Mouse (Mus musculus): Measurements from ENCODE around the gene Cwc22. TPM values are rescaled to one million over a fixed set of nuclear protein-coding genes. Genes with fewer than 3 reads are reported as not detected.

The Cwc22 gene
- polyA plus RNA-seq, 2 experiments = 11.0 to 15.8 TPM

- H3K9ac ChIP-seq (replicated peaks) = no peak overlapping the region
- H3K4me1 ChIP-seq (replicated peaks; ENCODE audit: control insufficient read depth in 2 of 2, insufficient read depth in 2 of 2, low read length in 1 of 2) = no peaks in the 10 kb centered on the region
- no peaks in the 10 kb centered on the region for H3K9me3 ChIP-seq (ENCODE audit: control insufficient read depth, low read length)
- WGBS (ENCODE audit: insufficient replicate concordance) = 74% methylated on average over 5 of the region's 5 CpGs
- TF ChIP-seq EP300 (IDR thresholded peaks at IDR 0.05; ENCODE audit: low read depth) = no peak
- no peak overlapping the region for H3K4me3 ChIP-seq (ENCODE audit: insufficient read depth in 1 of 2, low read depth in 2 of 2, low read length in 2 of 2)
- no peak for ATAC-seq (ENCODE audit: insufficient read depth)
- no peaks in the 10 kb centered on the region for H3K27me3 ChIP-seq (ENCODE audit: control insufficient read depth, insufficient read depth, low read length)
- peaks cover 9% of the 10 kb centered on the region for H3K36me3 ChIP-seq (replicated peaks; ENCODE audit: control insufficient read depth, insufficient read depth, low read depth)
- DNase-seq (ENCODE audit: low read depth in 3 of 3, low spot score in 3 of 3) = no peak
- H3K27ac ChIP-seq = no peak overlapping the region
- no peak overlapping the region for H3K4me2 ChIP-seq (ENCODE audit: low read depth)
These were observed 55.2 kb downstream of the Cwc22 start for GRCm38 (mm10) chr2:77890836-77891438.

- Histone ChIP-seq H3K36me3 (replicated peaks; ENCODE audit: control insufficient read depth, insufficient read depth, low read depth) (peaks cover 6% of the 10 kb centered on the region), H3K4me2 (ENCODE audit: low read depth) (no peak overlapping the region), H3K9ac (replicated peaks) (no peak overlapping the region), H3K27ac (no peak overlapping the region), H3K4me3 (ENCODE audit: insufficient read depth in 1 of 2, low read depth in 2 of 2, low read length in 2 of 2) (no peak overlapping the region), H3K9me3 (ENCODE audit: control insufficient read depth, low read length) (no peaks in the 10 kb centered on the region), H3K27me3 (ENCODE audit: control insufficient read depth, insufficient read depth, low read length) (no peaks in the 10 kb centered on the region), H3K4me1 (replicated peaks; ENCODE audit: control insufficient read depth in 2 of 2, insufficient read depth in 2 of 2, low read length in 1 of 2) (no peaks in the 10 kb centered on the region)
- TF ChIP-seq CTCF (IDR thresholded peaks at IDR 0.05; ENCODE audit: low read depth) (no peak), EP300 (IDR thresholded peaks at IDR 0.05; ENCODE audit: low read depth) (no peak)
- WGBS (ENCODE audit: insufficient replicate concordance) = 77% methylated on average over 6 of the region's 6 CpGs
- ATAC-seq (ENCODE audit: insufficient read depth) (no peak), DNase-seq (ENCODE audit: low read depth in 3 of 3, low spot score in 3 of 3) (no peak)
These were observed 56.2 kb downstream of the Cwc22 start for GRCm38 (mm10) chr2:77889949-77890348.

GRCm38 (mm10) chr2:77889401-77889800, 56.8 kb downstream of the Cwc22 start:
- Histone ChIP-seq H3K4me3 (ENCODE audit: insufficient read depth in 1 of 2, low read depth in 2 of 2, low read length in 2 of 2) (no peak overlapping the region), H3K27me3 (ENCODE audit: control insufficient read depth, insufficient read depth, low read length) (no peaks in the 10 kb centered on the region), H3K4me1 (replicated peaks; ENCODE audit: control insufficient read depth in 2 of 2, insufficient read depth in 2 of 2, low read length in 1 of 2) (no peaks in the 10 kb centered on the region), H3K9me3 (ENCODE audit: control insufficient read depth, low read length) (no peaks in the 10 kb centered on the region), H3K4me2 (ENCODE audit: low read depth) (no peak overlapping the region), H3K27ac (no peak overlapping the region), H3K9ac (replicated peaks) (no peak overlapping the region), H3K36me3 (replicated peaks; ENCODE audit: control insufficient read depth, insufficient read depth, low read depth) (0 out of 2 replicates have a peak, but pooled peaks cover under 1% of the 10 kb centered on the region)
- DNase-seq (ENCODE audit: low read depth in 3 of 3, low spot score in 3 of 3) (no peak), ATAC-seq (ENCODE audit: insufficient read depth) (no peak)
- no peak for TF ChIP-seq CTCF (IDR thresholded peaks at IDR 0.05; ENCODE audit: low read depth)
- TF ChIP-seq EP300 (IDR thresholded peaks at IDR 0.05; ENCODE audit: low read depth) = no peak
- WGBS (ENCODE audit: insufficient replicate concordance) = 73% methylated on average over 5 of the region's 5 CpGs

- TF ChIP-seq EP300 (IDR thresholded peaks at IDR 0.05; ENCODE audit: low read depth) = no peak
- no peak for TF ChIP-seq CTCF (IDR thresholded peaks at IDR 0.05; ENCODE audit: low read depth)
- Histone ChIP-seq H3K9ac (replicated peaks) (no peak overlapping the region), H3K4me2 (ENCODE audit: low read depth) (no peak overlapping the region), H3K4me3 (ENCODE audit: insufficient read depth in 1 of 2, low read depth in 2 of 2, low read length in 2 of 2) (no peak overlapping the region), H3K4me1 (replicated peaks; ENCODE audit: control insufficient read depth in 2 of 2, insufficient read depth in 2 of 2, low read length in 1 of 2) (no peaks in the 10 kb centered on the region), H3K27ac (no peak overlapping the region), H3K27me3 (ENCODE audit: control insufficient read depth, insufficient read depth, low read length) (no peaks in the 10 kb centered on the region), H3K36me3 (replicated peaks; ENCODE audit: control insufficient read depth, insufficient read depth, low read depth) (no peaks in the 10 kb centered on the region), H3K9me3 (ENCODE audit: control insufficient read depth, low read length) (no peaks in the 10 kb centered on the region)
- ATAC-seq (ENCODE audit: insufficient read depth) (no peak), DNase-seq (ENCODE audit: low read depth in 3 of 3, low spot score in 3 of 3) (no peak)
- WGBS (ENCODE audit: insufficient replicate concordance) = 59% methylated on average over 2 of the region's 2 CpGs
These were observed 57.3 kb downstream of the Cwc22 start for GRCm38 (mm10) chr2:77888826-77889225.

DNA sequence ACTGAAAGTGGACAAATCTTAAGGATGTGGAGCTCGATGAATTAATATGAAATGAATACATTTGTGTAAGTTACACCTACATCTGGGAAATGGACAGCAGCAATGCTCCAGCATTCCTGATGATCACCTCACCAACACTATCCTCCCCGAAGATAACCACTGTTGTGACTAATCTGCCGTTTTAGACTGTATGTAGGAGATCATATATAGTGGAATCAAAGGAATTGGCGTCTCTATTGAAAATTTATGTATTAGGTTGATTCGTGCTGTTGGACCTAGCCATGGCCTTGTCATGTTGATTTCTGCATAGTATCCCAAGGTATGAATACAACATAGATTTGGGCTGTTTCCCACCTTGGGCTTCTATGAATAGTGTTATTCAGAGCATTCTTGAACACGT, 58.1 kb downstream of the Cwc22 start:
- Histone ChIP-seq H3K36me3 (replicated peaks; ENCODE audit: control insufficient read depth, insufficient read depth, low read depth) (no peaks in the 10 kb centered on the region), H3K4me2 (ENCODE audit: low read depth) (no peak overlapping the region), H3K4me1 (replicated peaks; ENCODE audit: control insufficient read depth in 2 of 2, insufficient read depth in 2 of 2, low read length in 1 of 2) (no peaks in the 10 kb centered on the region), H3K27ac (no peak overlapping the region), H3K27me3 (ENCODE audit: control insufficient read depth, insufficient read depth, low read length) (no peaks in the 10 kb centered on the region), H3K9ac (replicated peaks) (no peak overlapping the region), H3K4me3 (ENCODE audit: insufficient read depth in 1 of 2, low read depth in 2 of 2, low read length in 2 of 2) (no peak overlapping the region), H3K9me3 (ENCODE audit: control insufficient read depth, low read length) (no peaks in the 10 kb centered on the region)
- TF ChIP-seq CTCF (IDR thresholded peaks at IDR 0.05; ENCODE audit: low read depth) (no peak), EP300 (IDR thresholded peaks at IDR 0.05; ENCODE audit: low read depth) (no peak)
- no peak for DNase-seq (ENCODE audit: low read depth in 3 of 3, low spot score in 3 of 3)
- 61% methylated on average over 6 of the region's 6 CpGs for WGBS (ENCODE audit: insufficient replicate concordance)
- ATAC-seq (ENCODE audit: insufficient read depth) = no peak
